Mouse (Mus musculus) megakaryocyte, embryonic 14.5 days (primary cell): ENCODE results near the gene Oxa1l.

ENCODE experiments used
- FLI1 ChIP-seq: IDR thresholded peaks from 2 replicates; pipeline ENCODE4 v1.6.1; 2012; ENCODE audit warnings: low read length, inconsistent platforms, mixed read lengths
- GATA1 ChIP-seq: IDR thresholded peaks from 3 replicates; pipeline ENCODE4 v1.6.1; 2012; ENCODE audit warnings: mixed read lengths, low read length, inconsistent platforms, borderline replicate concordance

DNA sequence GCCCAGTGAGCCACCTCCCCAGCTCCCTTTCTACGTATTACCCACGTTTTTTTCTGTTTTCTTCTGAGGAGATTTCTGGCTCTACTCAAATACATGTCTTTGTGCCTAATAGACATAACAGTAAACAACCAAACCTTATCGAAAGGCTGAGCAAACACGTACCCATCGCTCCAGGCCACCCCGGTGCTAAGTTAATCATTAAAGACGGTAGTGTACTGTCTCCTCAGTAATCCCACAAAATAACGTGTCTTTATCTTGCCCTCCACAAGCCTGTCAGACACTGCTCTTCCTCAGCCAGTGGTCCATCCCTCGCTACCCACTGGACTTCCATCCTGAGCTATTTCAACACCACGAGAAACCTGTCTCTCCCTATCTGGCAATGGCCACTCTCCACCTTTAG, 21.2 kb downstream of the Oxa1l start:
- TF ChIP-seq GATA1 (no peak), FLI1 (no peak)
